Mouse (Mus musculus): ENCODE measurements around the gene Urb1. TPM values are rescaled to one million over a fixed set of nuclear protein-coding genes. Genes with fewer than 3 reads are reported as not detected.

Gene Urb1
- polyA plus RNA-seq, 1 experiment, result 6.9 TPM

- Histone ChIP-seq H3K4me1 (ENCODE audit: control insufficient read depth, insufficient read depth, low read length) (no peaks in the 10 kb centered on the region; the same call in 1 of the 2 replicates), H3K27ac (ENCODE audit: insufficient read depth, low read length) (no peak overlapping the region), H3K4me3 (ENCODE audit: insufficient read depth, low read length) (no peak overlapping the region)
- 0 out of 2 replicates have a peak, but pooled peaks have one; percentile 31 for TF ChIP-seq CTCF (IDR thresholded peaks at IDR 0.05; ENCODE audit: extremely low read depth, insufficient read depth, low read length)
- TF ChIP-seq POLR2A (IDR thresholded peaks at IDR 0.05; ENCODE audit: extremely low read depth, insufficient read depth, low read length), result no peak
These were observed 8.3 kb downstream of the Urb1 start for GRCm38 (mm10) chr16:90801928-90802327.

GRCm38 (mm10) chr16:90801251-90801650 is 9.0 kb downstream of the Urb1 start:
- H3K4me3 ChIP-seq (ENCODE audit: insufficient read depth, low read length), result no peak overlapping the region
- TF ChIP-seq POLR2A (IDR thresholded peaks at IDR 0.05; ENCODE audit: extremely low read depth, insufficient read depth, low read length), result no peak
- no peak for TF ChIP-seq CTCF (IDR thresholded peaks at IDR 0.05; ENCODE audit: extremely low read depth, insufficient read depth, low read length)
- no peaks in the 10 kb centered on the region; the same call in 1 of the 2 replicates for H3K4me1 ChIP-seq (ENCODE audit: control insufficient read depth, insufficient read depth, low read length)
- no peak overlapping the region for H3K27ac ChIP-seq (ENCODE audit: insufficient read depth, low read length)

- Histone ChIP-seq H3K4me3 (ENCODE audit: insufficient read depth, low read length) (no peak overlapping the region), H3K4me1 (ENCODE audit: control insufficient read depth, insufficient read depth, low read length) (no peaks in the 10 kb centered on the region; the same call in 1 of the 2 replicates), H3K27ac (ENCODE audit: insufficient read depth, low read length) (no peak overlapping the region)
- TF ChIP-seq CTCF (IDR thresholded peaks at IDR 0.05; ENCODE audit: extremely low read depth, insufficient read depth, low read length) (no peak), POLR2A (IDR thresholded peaks at IDR 0.05; ENCODE audit: extremely low read depth, insufficient read depth, low read length) (no peak)
These were observed 10.4 kb downstream of the Urb1 start for GRCm38 (mm10) chr16:90799840-90800239.

GRCm38 (mm10) chr16:90798848-90799247 is 11.4 kb downstream of the Urb1 start:
- Histone ChIP-seq H3K4me1 (ENCODE audit: control insufficient read depth, insufficient read depth, low read length) (no peaks in the 10 kb centered on the region; the same call in 1 of the 2 replicates), H3K4me3 (ENCODE audit: insufficient read depth, low read length) (no peak overlapping the region), H3K27ac (ENCODE audit: insufficient read depth, low read length) (no peak overlapping the region)
- TF ChIP-seq CTCF (IDR thresholded peaks at IDR 0.05; ENCODE audit: extremely low read depth, insufficient read depth, low read length), result no peak
- no peak for TF ChIP-seq POLR2A (IDR thresholded peaks at IDR 0.05; ENCODE audit: extremely low read depth, insufficient read depth, low read length)

GRCm38 (mm10) chr16:90798446-90798845 is 11.8 kb downstream of the Urb1 start:
- Histone ChIP-seq H3K27ac (ENCODE audit: insufficient read depth, low read length) (no peak overlapping the region), H3K4me1 (ENCODE audit: control insufficient read depth, insufficient read depth, low read length) (no peaks in the 10 kb centered on the region; the same call in 1 of the 2 replicates), H3K4me3 (ENCODE audit: insufficient read depth, low read length) (no peak overlapping the region)
- no peak for TF ChIP-seq CTCF (IDR thresholded peaks at IDR 0.05; ENCODE audit: extremely low read depth, insufficient read depth, low read length)
- no peak for TF ChIP-seq POLR2A (IDR thresholded peaks at IDR 0.05; ENCODE audit: extremely low read depth, insufficient read depth, low read length)

GRCm38 (mm10) chr16:90794708-90795107 is 15.5 kb downstream of the Urb1 start:
- Histone ChIP-seq H3K27ac (ENCODE audit: insufficient read depth, low read length) (no peak overlapping the region), H3K4me3 (ENCODE audit: insufficient read depth, low read length) (no peak overlapping the region), H3K4me1 (ENCODE audit: control insufficient read depth, insufficient read depth, low read length) (no peaks in the 10 kb centered on the region)
- no peak for TF ChIP-seq POLR2A (IDR thresholded peaks at IDR 0.05; ENCODE audit: extremely low read depth, insufficient read depth, low read length)
- TF ChIP-seq CTCF (IDR thresholded peaks at IDR 0.05; ENCODE audit: extremely low read depth, insufficient read depth, low read length), result no peak

- H3K4me3 ChIP-seq (ENCODE audit: insufficient read depth, low read length), result no peak overlapping the region
- no peak overlapping the region for H3K27ac ChIP-seq (ENCODE audit: insufficient read depth, low read length)
- TF ChIP-seq POLR2A (IDR thresholded peaks at IDR 0.05; ENCODE audit: extremely low read depth, insufficient read depth, low read length) (no peak), CTCF (IDR thresholded peaks at IDR 0.05; ENCODE audit: extremely low read depth, insufficient read depth, low read length) (no peak)
- H3K4me1 ChIP-seq (ENCODE audit: control insufficient read depth, insufficient read depth, low read length), result no peaks in the 10 kb centered on the region
These were observed 17.7 kb downstream of the Urb1 start for GRCm38 (mm10) chr16:90792500-90792899.

GRCm38 (mm10) chr16:90792066-90792465 is 18.1 kb downstream of the Urb1 start:
- no peak overlapping the region for H3K4me3 ChIP-seq (ENCODE audit: insufficient read depth, low read length)
- TF ChIP-seq POLR2A (IDR thresholded peaks at IDR 0.05; ENCODE audit: extremely low read depth, insufficient read depth, low read length), result no peak
- TF ChIP-seq CTCF (IDR thresholded peaks at IDR 0.05; ENCODE audit: extremely low read depth, insufficient read depth, low read length), result no peak
- H3K27ac ChIP-seq (ENCODE audit: insufficient read depth, low read length), result no peak overlapping the region
- H3K4me1 ChIP-seq (ENCODE audit: control insufficient read depth, insufficient read depth, low read length), result no peaks in the 10 kb centered on the region

GRCm38 (mm10) chr16:90790946-90791345 is 19.3 kb downstream of the Urb1 start:
- Histone ChIP-seq H3K27ac (ENCODE audit: insufficient read depth, low read length) (no peak overlapping the region), H3K4me3 (ENCODE audit: insufficient read depth, low read length) (no peak overlapping the region), H3K4me1 (ENCODE audit: control insufficient read depth, insufficient read depth, low read length) (no peaks in the 10 kb centered on the region)
- TF ChIP-seq POLR2A (IDR thresholded peaks at IDR 0.05; ENCODE audit: extremely low read depth, insufficient read depth, low read length) (no peak), CTCF (IDR thresholded peaks at IDR 0.05; ENCODE audit: extremely low read depth, insufficient read depth, low read length) (no peak)

- TF ChIP-seq POLR2A (IDR thresholded peaks at IDR 0.05; ENCODE audit: extremely low read depth, insufficient read depth, low read length), result no peak
- TF ChIP-seq CTCF (IDR thresholded peaks at IDR 0.05; ENCODE audit: extremely low read depth, insufficient read depth, low read length), result no peak
- Histone ChIP-seq H3K4me1 (ENCODE audit: control insufficient read depth, insufficient read depth, low read length) (peaks cover 3% of the 10 kb centered on the region), H3K27ac (ENCODE audit: insufficient read depth, low read length) (no peak overlapping the region), H3K4me3 (ENCODE audit: insufficient read depth, low read length) (no peak overlapping the region)
These were observed 21.6 kb downstream of the Urb1 start for GRCm38 (mm10) chr16:90788580-90788979.

Measured in cortical plate, adult 2 months (tissue).